Mouse (Mus musculus) inflammation-experienced regulatory T-cells, adult 6 months (primary cell): ENCODE results near the gene Tbc1d32. TPM values are rescaled to one million over a fixed set of nuclear protein-coding genes. Genes with fewer than 3 reads are reported as not detected.
"Not testable (repeated sequence)": the region's sequence is repeated elsewhere in the genome, so short reads cannot be mapped to it uniquely, and the experiment has no call there.

Source experiments
- ATAC-seq: one replicate; pipeline ENCODE4 v1.8.0; 2017
- polyA plus RNA-seq, 3 experiments: library from polyadenylated mRNA; unstranded; fragments of 100-300 nt; shearing (Covaris generic); gene quantifications; one replicate each; pipeline ENCODE4 v1.2.1; 2017

Gene Tbc1d32
- 1 to 10 TPM in 2 of 3 experiments, under 1 TPM in 1; 0.87 to 2.4 (median 1.5) TPM for polyA plus RNA-seq

DNA sequence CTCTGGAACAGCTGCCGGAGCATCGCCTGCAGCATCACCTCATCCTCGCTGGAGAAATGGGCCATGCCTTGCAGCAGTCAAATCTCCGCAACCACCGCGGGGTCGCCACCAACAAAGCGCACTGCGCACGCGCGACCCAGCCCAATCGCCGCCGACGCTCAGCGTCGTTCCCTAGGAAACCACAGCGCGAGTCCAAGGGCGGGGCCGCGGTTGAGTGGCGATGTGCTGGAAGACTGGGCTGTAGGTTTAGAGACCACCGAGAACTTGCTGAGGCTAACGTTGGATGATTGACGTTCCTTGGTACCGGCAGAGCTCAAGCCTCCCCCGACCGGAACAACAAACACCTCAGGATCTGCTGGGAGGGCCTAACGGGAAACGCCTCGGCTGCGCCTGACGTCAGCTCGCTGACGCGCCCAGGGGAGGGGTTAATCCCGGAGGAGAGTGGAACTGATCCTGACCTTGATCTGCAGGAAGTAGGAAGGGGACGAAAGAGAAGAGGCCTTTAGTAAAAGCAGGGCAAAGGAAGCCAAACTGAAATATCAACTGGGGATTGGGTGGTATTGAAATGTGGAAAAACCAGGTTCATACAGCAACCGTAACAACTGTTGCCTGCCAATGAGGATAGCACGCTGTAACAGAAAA lies at the start of gene Tbc1d32:
Gene Tbc1d32, minus strand, starts transcription at position 122 of the 642 bp plus-strand sequence.
- ATAC-seq = peak; percentile 89

DNA sequence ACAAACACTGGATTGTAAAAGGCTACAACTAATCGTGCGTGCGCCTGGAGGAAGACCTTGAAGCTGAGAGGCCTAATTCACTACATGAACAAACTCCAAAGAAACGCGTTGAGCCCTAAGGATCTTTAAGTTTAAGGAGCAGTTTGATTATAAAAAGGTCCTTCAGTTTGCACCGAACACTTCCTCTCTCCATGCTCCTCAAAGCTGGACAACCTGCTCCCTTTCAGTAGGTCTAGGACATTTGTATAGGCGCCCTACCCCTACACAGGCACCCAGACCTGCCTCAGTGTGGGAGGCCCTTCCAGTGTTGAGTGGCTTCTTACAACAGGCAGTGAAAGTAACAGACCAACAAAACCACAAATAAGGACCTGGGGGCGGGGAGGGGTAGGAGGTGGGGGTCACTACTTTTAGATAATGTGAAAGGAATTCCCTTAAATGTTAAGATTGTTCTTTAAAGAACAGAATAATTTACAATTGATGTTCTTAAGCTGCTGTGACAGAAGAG lies 666 bp downstream of the Tbc1d32 start:
- no peak for ATAC-seq

GRCm38 (mm10) chr10:56215797-56216196 lies 12.7 kb downstream of the Tbc1d32 start:
- ATAC-seq = no peak

DNA sequence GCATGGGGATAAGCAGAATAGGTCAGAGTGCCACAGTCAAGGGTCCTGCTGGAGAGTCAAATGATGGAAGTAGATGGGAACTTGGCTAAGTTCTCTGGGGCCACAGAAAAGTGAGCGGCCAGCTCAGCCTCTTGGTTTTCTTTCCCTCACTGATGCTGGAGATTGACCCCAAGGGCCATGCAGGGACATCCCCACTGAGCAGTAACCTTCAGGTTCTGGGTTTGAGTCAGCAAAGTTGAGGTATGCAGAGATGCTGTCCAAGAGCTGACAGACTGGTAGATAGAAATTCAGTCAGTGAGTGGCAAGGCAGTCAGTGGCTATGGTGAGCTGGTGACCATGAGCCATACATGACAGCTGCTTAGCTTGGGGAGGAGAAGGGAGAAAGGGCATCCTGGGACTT lies 18.1 kb downstream of the Tbc1d32 start:
- no peak for ATAC-seq

DNA sequence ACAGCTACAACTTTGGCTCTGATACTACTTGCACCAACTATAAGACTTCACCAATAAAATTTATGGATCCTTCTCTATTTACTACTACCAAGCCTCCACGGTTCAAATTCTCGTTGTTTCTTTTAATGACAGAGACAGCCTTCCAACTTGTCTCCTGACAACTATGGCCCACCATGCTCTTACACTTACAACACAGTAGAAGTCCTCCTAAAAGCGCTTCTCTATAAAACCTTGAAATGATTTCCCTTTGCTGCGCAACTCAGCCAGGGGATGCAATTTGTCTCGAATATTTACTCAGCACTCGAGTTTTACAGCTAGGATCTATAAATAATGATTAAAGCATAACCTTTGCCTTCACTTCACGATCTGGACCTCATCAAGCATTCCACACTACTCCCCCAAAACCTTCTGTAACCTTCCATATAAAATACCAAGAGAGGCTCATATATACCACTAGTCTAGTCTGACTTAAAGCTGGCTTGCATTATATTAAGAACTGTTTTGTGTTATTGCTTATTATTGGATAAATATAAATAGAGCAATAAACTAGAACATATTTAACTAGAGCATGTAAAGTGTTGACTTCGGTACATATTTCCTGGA lies 21.6 kb downstream of the Tbc1d32 start:
- no peak for ATAC-seq

DNA sequence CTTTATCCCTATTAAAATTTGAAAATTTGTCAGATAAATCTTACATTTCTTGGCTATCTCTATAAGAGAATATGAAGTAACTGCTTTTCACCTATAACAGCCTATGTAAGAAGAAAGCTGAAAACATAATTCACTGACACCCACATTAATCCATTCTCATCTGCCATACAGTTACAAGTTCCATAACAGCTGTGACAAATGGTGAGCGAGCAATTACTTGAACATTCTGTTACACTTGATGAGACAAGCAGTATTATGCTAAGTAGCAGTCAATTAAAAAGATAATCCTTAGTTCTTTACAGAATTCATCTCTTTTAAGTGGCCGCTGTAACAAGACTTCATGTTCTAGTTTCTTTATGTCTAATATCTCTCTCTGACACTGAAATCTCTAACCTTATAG lies 24.1 kb downstream of the Tbc1d32 start:
- no peak for ATAC-seq

DNA sequence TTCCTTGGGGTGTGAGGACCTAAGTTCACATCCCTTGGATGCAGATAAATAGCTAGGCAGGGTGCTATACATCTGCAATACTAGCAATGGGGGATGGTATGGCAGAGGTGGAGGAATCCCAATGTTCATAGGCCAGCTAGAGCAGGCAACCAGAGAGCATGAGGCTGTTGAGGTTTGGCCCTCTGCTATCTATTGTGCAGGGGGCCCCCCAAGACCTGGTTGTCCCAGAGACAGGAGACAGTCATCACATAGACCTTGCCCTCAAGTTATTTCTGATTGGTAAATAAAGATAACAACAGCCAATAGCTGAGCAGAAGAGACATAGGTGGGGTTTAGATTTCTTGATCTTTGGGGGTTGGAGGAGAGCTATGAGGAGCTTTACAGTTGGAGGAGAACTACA lies 28.6 kb downstream of the Tbc1d32 start:
- no peak for ATAC-seq

GRCm38 (mm10) chr10:56198691-56199090 lies 29.8 kb downstream of the Tbc1d32 start:
- ATAC-seq = no peak

GRCm38 (mm10) chr10:56194310-56194709 lies 34.2 kb downstream of the Tbc1d32 start:
- ATAC-seq = no peak

- no peak for ATAC-seq
These were observed 46.8 kb downstream of the Tbc1d32 start for GRCm38 (mm10) chr10:56181727-56182126.

GRCm38 (mm10) chr10:56173184-56173583 lies 55.3 kb downstream of the Tbc1d32 start:
- no peak for ATAC-seq

DNA sequence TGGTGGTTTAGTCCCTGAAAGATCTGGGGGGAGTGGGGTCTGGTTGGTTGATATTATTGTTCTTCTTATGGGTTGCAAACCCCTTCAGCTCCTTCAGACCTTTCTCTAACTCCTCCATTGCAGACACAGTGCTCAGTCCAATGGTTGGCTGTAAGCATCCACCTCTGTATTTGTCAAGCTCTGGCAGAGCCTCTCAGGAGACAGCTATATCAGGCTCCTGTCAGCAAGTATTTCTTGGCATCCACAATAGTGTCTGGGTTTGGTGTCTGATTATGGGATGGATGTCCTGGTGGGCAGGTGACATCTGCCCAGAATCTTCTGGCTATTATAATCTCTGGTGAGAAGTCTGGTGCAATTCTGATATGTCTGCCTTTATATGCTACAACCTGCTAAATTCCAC lies 60.8 kb downstream of the Tbc1d32 start:
- not testable (repeated sequence) for ATAC-seq

- ATAC-seq = no peak
These were observed 62.7 kb downstream of the Tbc1d32 start for GRCm38 (mm10) chr10:56165758-56166157.

DNA sequence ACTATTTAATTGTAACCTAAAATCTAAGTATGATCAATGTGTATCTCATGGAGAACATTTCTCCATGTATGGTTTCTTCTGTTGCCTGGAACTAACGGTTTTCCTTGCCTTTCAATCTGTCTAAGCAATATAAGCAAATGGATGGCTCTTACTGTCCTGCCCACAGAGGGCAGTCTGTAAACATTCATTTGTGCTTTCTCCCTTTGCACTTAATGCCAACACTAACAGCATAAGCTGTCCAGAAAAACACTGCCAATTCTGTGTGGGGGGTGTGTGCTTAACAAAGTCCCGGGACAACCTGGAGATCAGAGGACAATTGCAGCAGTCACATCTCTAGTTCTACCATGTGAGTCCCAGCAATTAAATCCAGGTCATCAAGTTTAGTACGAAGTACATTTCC lies 64.1 kb downstream of the Tbc1d32 start:
- ATAC-seq = no peak

DNA sequence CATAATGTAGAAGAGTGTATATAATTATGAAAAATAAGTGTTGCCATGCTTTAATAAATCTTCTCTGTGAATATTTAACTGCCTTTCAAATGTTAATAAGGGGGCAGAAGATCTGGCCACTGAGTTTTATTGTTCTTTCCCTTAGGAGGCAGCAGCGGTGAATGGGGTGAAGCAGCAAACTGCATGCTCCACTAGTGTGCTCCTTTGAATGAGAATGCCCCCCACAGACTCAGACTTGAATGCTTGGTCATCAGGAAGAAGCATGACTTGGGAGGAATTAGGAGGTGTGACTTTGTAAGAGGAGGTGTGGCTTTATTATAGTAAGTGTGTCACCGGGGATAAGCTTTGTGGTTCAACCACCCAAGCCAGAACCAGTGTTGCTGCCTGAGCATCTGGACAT lies 69.7 kb downstream of the Tbc1d32 start:
- ATAC-seq = no peak

DNA sequence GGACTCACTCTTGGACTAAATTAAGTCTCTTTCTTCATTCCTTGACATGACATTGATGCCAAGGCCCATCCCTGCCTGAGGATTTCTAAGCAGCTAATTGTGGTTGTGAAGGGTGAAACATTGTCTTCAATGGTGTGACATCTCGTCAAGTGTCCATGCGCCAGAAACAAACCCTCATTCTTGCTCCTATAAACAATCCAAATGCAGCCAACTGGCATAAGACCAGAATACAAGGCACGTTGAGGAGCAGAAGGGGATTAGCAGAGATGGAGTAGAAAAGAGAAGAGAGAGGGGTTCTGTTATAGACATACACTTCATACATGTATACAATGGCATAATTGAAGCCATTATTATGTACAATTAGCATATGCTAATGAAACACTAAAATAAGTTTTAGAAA lies 70.3 kb downstream of the Tbc1d32 start:
- no peak for ATAC-seq

- ATAC-seq = no peak
These were observed 71.5 kb downstream of the Tbc1d32 start for GRCm38 (mm10) chr10:56156956-56157355.

- ATAC-seq = no peak
These were observed 79.6 kb downstream of the Tbc1d32 start for GRCm38 (mm10) chr10:56148920-56149319.

GRCm38 (mm10) chr10:56137191-56137590 lies 91.3 kb downstream of the Tbc1d32 start:
- no peak for ATAC-seq

DNA sequence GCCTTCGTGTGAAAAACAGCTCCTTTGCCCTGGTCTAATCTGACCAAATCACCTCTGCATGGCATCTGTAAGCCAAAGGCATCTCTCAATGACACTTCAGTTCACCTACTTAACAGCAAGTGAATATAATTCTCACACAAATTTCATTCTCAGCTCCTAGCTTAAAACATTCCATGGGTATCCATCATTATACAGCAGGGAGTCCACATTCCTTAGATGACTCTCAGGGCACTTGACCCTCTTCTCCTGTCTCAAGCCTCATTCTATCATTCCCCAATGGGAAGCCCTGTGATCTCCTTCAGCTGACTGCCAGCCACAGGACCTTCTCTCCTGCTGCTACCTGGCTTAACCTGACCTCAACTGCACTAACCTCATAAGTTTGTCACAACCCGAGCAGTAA lies 98.8 kb downstream of the Tbc1d32 start:
- ATAC-seq = no peak

- no peak for ATAC-seq
These were observed 101.5 kb downstream of the Tbc1d32 start for GRCm38 (mm10) chr10:56126972-56127371.

- ATAC-seq = peak; percentile 8
These were observed 112.8 kb downstream of the Tbc1d32 start for GRCm38 (mm10) chr10:56115636-56116180.

GRCm38 (mm10) chr10:56114951-56115635 lies 113.4 kb downstream of the Tbc1d32 start:
- peak; percentile 90 for ATAC-seq

DNA sequence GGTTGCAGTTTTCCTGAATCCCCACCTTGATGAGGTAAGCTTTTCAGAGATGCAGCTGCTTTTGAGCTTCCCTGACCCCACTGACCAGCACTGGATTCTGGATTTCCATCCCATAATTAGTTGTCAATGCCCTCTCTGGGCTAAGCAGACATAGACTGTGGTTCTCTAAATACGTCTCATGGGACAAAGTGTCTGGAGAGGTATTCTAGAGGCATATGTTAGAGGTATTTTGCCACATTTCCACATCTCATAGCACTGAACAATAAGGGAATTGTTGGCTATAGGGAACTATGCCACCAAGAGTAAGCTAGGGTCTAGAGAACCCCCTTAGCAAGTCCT lies 121.5 kb downstream of the Tbc1d32 start:
- peak; percentile 14 for ATAC-seq
